Mouse (Mus musculus) MEL (cell line): ENCODE measurements around the gene BC035044. TPM values are rescaled to one million over a fixed set of nuclear protein-coding genes. Genes with fewer than 3 reads are reported as not detected.

Experiments
- DNase-seq: peaks from one replicate; pipeline ENCODE4 v3.0.0; 2011; ENCODE audit warnings: low read depth, low spot score
- H3K27ac ChIP-seq: 2 replicates; pipeline ENCODE4 v1.5.1; 2012; ENCODE audit warnings: low read depth, mild to moderate bottlenecking, control low read depth, low read length, moderate library complexity; ENCODE audit not compliant: control insufficient read depth
- H3K27me3 ChIP-seq, 2 experiments: fragments of 150-350 bp in 1 of 2; sonication (generic) in 1 of 2; 2 replicates each; pipeline ENCODE4 v1.6.1; 2012; ENCODE audit warnings: low read length in 2 of 2, mild to moderate bottlenecking in 2 of 2, improper control_type of control experiment in 1 of 2, moderate library complexity in 1 of 2; ENCODE audit not compliant: insufficient read depth in 2 of 2, control insufficient read depth in 1 of 2
- H3K36me3 ChIP-seq, 2 experiments: 2 replicates each; pipeline ENCODE4 v1.6.1; 2012 to 2014; ENCODE audit warnings: low read length in 2 of 2, improper control_type of control experiment in 1 of 2, inconsistent platforms in 1 of 2, mild to moderate bottlenecking in 1 of 2; ENCODE audit not compliant: insufficient read depth in 2 of 2, control insufficient read depth in 1 of 2
- H3K4me1 ChIP-seq, 2 experiments: fragments of 150-350 bp in 1 of 2; sonication (generic) in 1 of 2; 2 replicates each; pipeline ENCODE4 v1.6.1; 2012; ENCODE audit warnings: low read length in 2 of 2, improper control_type of control experiment in 1 of 2, mild to moderate bottlenecking in 1 of 2; ENCODE audit not compliant: insufficient read depth in 2 of 2, control insufficient read depth in 1 of 2
- H3K4me3 ChIP-seq, 2 experiments: fragments of 150-350 bp in 1 of 2; sonication (generic) in 1 of 2; 2 replicates each; pipeline ENCODE4 v1.5.1; 2012; ENCODE audit warnings: low read depth in 2 of 2, low read length in 2 of 2, mild to moderate bottlenecking in 2 of 2, moderate library complexity in 2 of 2, control low read depth in 1 of 2, improper control_type of control experiment in 1 of 2; ENCODE audit not compliant: control insufficient read depth in 1 of 2, insufficient read depth in 1 of 2
- H3K79me2 ChIP-seq: 2 replicates; pipeline ENCODE4 v1.6.1; 2012; ENCODE audit warnings: mild to moderate bottlenecking, low read length, moderate library complexity; ENCODE audit not compliant: control insufficient read depth, poor library complexity, insufficient read depth
- H3K9ac ChIP-seq: 2 replicates; pipeline ENCODE4 v1.6.1; 2012; ENCODE audit warnings: low read depth, mild to moderate bottlenecking, control low read depth, low read length, moderate library complexity; ENCODE audit not compliant: control insufficient read depth, poor library complexity, severe bottlenecking
- H3K9me3 ChIP-seq: fragments of 150-350 bp; sonication (generic); replicated peaks from 2 replicates; pipeline ENCODE4 v1.6.1; 2012; ENCODE audit warnings: mild to moderate bottlenecking, low read length, improper control_type of control experiment, moderate library complexity; ENCODE audit not compliant: insufficient read depth
- BHLHE40 ChIP-seq: IDR thresholded peaks from 2 replicates; pipeline ENCODE4 v1.6.1; 2012; ENCODE audit warnings: low read depth, mild to moderate bottlenecking, inconsistent platforms, low read length, improper control_type of control experiment, borderline replicate concordance
- CHD1 ChIP-seq: IDR thresholded peaks from 2 replicates; pipeline ENCODE4 v1.6.1; 2012; ENCODE audit warnings: low read depth, mild to moderate bottlenecking, inconsistent platforms, low read length, improper control_type of control experiment
- CHD2 ChIP-seq: IDR thresholded peaks from 2 replicates; pipeline ENCODE4 v1.6.1; 2011; ENCODE audit warnings: low read length, improper control_type of control experiment
- ETS1 ChIP-seq: IDR thresholded peaks from 2 replicates; pipeline ENCODE4 v1.6.1; 2012; ENCODE audit warnings: low read depth, mild to moderate bottlenecking, inconsistent platforms, low read length, improper control_type of control experiment, moderate library complexity
- JUND ChIP-seq: IDR thresholded peaks from 2 replicates; pipeline ENCODE4 v1.6.1; 2011; ENCODE audit warnings: low read depth, mild to moderate bottlenecking, improper control_type of control experiment, low read length
- MAFK ChIP-seq: IDR thresholded peaks from 2 replicates; pipeline ENCODE4 v1.6.1; 2011; ENCODE audit warnings: low read depth, mild to moderate bottlenecking, low read length, improper control_type of control experiment, borderline replicate concordance
- MAX ChIP-seq: IDR thresholded peaks from 2 replicates; pipeline ENCODE4 v1.6.1; 2011; ENCODE audit warnings: low read length, improper control_type of control experiment
- MYC ChIP-seq: IDR thresholded peaks from 2 replicates; pipeline ENCODE4 v1.6.1; 2011; ENCODE audit warnings: low read depth, mild to moderate bottlenecking, low read length, improper control_type of control experiment, moderate library complexity
- NELFE ChIP-seq: IDR thresholded peaks from 2 replicates; pipeline ENCODE4 v1.6.1; 2011; ENCODE audit warnings: low read depth, low read length, improper control_type of control experiment
- NRF1 ChIP-seq: IDR thresholded peaks from 2 replicates; pipeline ENCODE4 v1.6.1; 2014; ENCODE audit warnings: low read depth, mild to moderate bottlenecking, inconsistent platforms, low read length, improper control_type of control experiment, moderate library complexity; ENCODE audit not compliant: poor library complexity, insufficient read depth, severe bottlenecking
- POLR2AphosphoS2 ChIP-seq: IDR thresholded peaks from 2 replicates; pipeline ENCODE4 v1.6.1; 2011; ENCODE audit warnings: low read length, improper control_type of control experiment
- POLR2AphosphoS5 ChIP-seq: IDR thresholded peaks from 2 replicates; pipeline ENCODE4 v1.6.1; 2012; ENCODE audit warnings: low read depth, borderline replicate concordance, mild to moderate bottlenecking, inconsistent platforms, low read length, moderate library complexity, mixed read lengths
- RCOR1 ChIP-seq: IDR thresholded peaks from 2 replicates; pipeline ENCODE4 v1.6.1; 2012; ENCODE audit warnings: low read depth, mild to moderate bottlenecking, inconsistent platforms, low read length, improper control_type of control experiment
- SIN3A ChIP-seq: IDR thresholded peaks from 2 replicates; pipeline ENCODE4 v1.6.1; 2012; ENCODE audit warnings: low read length, improper control_type of control experiment, inconsistent platforms
- SMC3 ChIP-seq: IDR thresholded peaks from 2 replicates; pipeline ENCODE4 v1.6.1; 2011; ENCODE audit warnings: low read depth, low read length, improper control_type of control experiment
- TBP ChIP-seq: IDR thresholded peaks from 2 replicates; pipeline ENCODE4 v1.8.0; 2011; ENCODE audit warnings: low read depth, low read length, improper control_type of control experiment
- TCF12 ChIP-seq: IDR thresholded peaks from 2 replicates; pipeline ENCODE4 v1.6.1; 2014; ENCODE audit warnings: low read depth, mild to moderate bottlenecking, inconsistent platforms, low read length, improper control_type of control experiment, moderate library complexity
- UBTF ChIP-seq: IDR thresholded peaks from 2 replicates; pipeline ENCODE4 v1.6.1; 2012; ENCODE audit warnings: low read depth, mild to moderate bottlenecking, inconsistent platforms, low read length, improper control_type of control experiment, moderate library complexity, borderline replicate concordance; ENCODE audit not compliant: insufficient read depth
- USF1 ChIP-seq: IDR thresholded peaks from 2 replicates; pipeline ENCODE4 v1.6.1; 2014; ENCODE audit warnings: low read depth, mild to moderate bottlenecking, inconsistent platforms, low read length, improper control_type of control experiment, moderate library complexity
- ZC3H11A ChIP-seq: IDR thresholded peaks from 2 replicates; pipeline ENCODE4 v1.6.1; 2012; ENCODE audit warnings: low read depth, mild to moderate bottlenecking, inconsistent platforms, low read length, improper control_type of control experiment
- ZKSCAN1 ChIP-seq: IDR thresholded peaks from 2 replicates; pipeline ENCODE4 v1.6.1; 2012; ENCODE audit warnings: low read depth, mild to moderate bottlenecking, inconsistent platforms, low read length, improper control_type of control experiment, moderate library complexity
- ZMIZ1 ChIP-seq: IDR thresholded peaks from 2 replicates; pipeline ENCODE4 v1.6.1; 2012; ENCODE audit warnings: low read depth, mild to moderate bottlenecking, inconsistent platforms, low read length, improper control_type of control experiment, moderate library complexity
- ZNF384 ChIP-seq: IDR thresholded peaks from 2 replicates; pipeline ENCODE4 v1.6.1; 2012; ENCODE audit warnings: low read depth, mild to moderate bottlenecking, inconsistent platforms, low read length, improper control_type of control experiment
- polyA plus RNA-seq, 2 experiments: library from polyadenylated mRNA; stranded (reverse) in 1 of 2; unstranded in 1 of 2; fragments of >175 nt in 1 of 2; fragments of >200 nt in 1 of 2; gene quantifications; 2 replicates each; pipeline versions ENCODE4 v1.2.1 to v1.2.4; 2012; ENCODE audit warnings: low replicate concordance in 2 of 2, low read depth in 1 of 2; ENCODE audit not compliant: insufficient read length in 2 of 2, insufficient read depth in 1 of 2, missing spikeins in 1 of 2
- total RNA-seq: library from RNA; depleted of rRNA; stranded (reverse); fragments of 300-350 nt; gene quantifications from 2 replicates; pipeline ENCODE4 v1.2.3, GENCODE M21; 2012

BC035044 gene
- total and polyA plus RNA-seq, 3 experiments = not detected

GRCm38 (mm10) chr6:128900044-128900443 lies 9.1 kb upstream of the BC035044 start:
- no peaks in the 10 kb centered on the region for H3K9me3 ChIP-seq
- TF ChIP-seq MAX = no peak
- TF ChIP-seq USF1 = no peak
- no peak for TF ChIP-seq ZMIZ1
- no peak for TF ChIP-seq ZKSCAN1
- no peak for TF ChIP-seq ZNF384
- no peak for TF ChIP-seq CHD1
- TF ChIP-seq NELFE = no peak
- TF ChIP-seq SIN3A = no peak
- no peak for TF ChIP-seq TCF12
- no peak overlapping the region for H3K27ac ChIP-seq
- no peaks in the 10 kb centered on the region for H3K79me2 ChIP-seq
- no peaks in the 10 kb centered on the region for H3K4me1 ChIP-seq
- no peaks in the 10 kb centered on the region for H3K36me3 ChIP-seq
- DNase-seq = no peak
- no peak overlapping the region for H3K9ac ChIP-seq
- H3K4me3 ChIP-seq = no peak overlapping the region
- no peaks in the 10 kb centered on the region for H3K27me3 ChIP-seq

DNA sequence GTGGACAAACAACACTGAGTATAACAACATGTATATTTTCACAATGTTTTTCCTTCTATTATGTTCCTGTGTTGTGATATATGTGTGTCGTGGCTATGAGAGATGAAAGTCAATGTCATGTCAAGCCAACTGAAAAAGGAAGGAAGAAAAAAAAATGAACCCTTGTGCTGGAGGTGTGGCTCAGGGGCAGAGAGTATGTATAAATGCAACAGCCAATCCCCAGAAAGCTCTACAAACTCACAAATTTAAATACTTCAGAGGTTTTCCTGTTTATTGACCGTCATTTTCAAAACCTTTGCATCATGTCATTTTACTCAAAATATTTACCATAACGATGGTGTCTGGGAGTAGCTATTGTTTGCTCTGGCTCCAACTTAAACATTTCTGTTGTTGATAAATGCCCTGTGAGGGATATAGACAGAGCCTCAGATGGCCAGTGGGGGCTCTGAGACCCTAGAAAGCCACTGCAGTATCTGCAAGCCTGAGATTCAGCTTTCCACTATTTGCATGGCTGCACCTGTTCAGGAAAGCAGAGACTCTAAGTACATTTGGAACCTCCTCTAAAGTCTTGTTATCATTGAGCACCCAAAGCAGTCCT lies 4.6 kb upstream of the BC035044 start:
- TF ChIP-seq ZMIZ1 (no peak), NRF1 (no peak), TBP (no peak), JUND (no peak), MYC (no peak), SMC3 (no peak), BHLHE40 (no peak), SIN3A (no peak), UBTF (no peak), MAFK (no peak), ETS1 (no peak), CHD2 (no peak), RCOR1 (no peak), POLR2AphosphoS2 (no peak), POLR2AphosphoS5 (no peak), ZC3H11A (no peak), TCF12 (no peak)
- Histone ChIP-seq H3K9ac (no peak overlapping the region), H3K36me3 (no peaks in the 10 kb centered on the region), H3K79me2 (no peaks in the 10 kb centered on the region), H3K4me3 (no peak overlapping the region), H3K27me3 (no peaks in the 10 kb centered on the region), H3K4me1 (no peaks in the 10 kb centered on the region), H3K27ac (no peak overlapping the region), H3K9me3 (no peaks in the 10 kb centered on the region)
- DNase-seq = no peak
